Mouse (Mus musculus) mesoderm, embryonic 11.5 days (tissue): ENCODE data around the gene Cfap77.

ENCODE experiments used
- DNase-seq: peaks from one replicate; pipeline ENCODE4 v3.0.0-alpha.2; 2012; ENCODE audit warnings: low read depth, low spot score

The Cfap77 gene

GRCm38 (mm10) chr2:28943666-28944516 lies 111.0 kb downstream of the Cfap77 start:
- DNase-seq = peak; percentile 47

DNA sequence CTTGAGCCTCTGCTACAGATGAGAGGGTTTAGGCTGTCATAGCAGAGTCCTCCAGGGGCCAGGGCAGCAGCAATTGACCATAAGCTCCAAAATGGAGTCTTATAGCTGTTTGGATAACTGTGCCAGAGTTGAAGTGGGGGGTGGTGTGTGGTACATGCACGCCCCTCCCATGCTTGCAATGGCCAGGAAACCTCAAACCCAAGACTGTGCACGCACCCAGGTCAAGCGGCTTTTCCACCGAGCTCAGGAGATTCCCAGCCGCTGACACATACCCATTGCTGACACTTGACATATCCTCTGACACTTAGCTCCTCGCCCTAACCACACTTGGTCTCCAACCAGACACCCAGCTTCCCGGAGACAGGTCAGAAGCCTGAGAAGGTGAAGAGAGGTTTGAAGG lies 115.9 kb downstream of the Cfap77 start:
- no peak for DNase-seq

DNA sequence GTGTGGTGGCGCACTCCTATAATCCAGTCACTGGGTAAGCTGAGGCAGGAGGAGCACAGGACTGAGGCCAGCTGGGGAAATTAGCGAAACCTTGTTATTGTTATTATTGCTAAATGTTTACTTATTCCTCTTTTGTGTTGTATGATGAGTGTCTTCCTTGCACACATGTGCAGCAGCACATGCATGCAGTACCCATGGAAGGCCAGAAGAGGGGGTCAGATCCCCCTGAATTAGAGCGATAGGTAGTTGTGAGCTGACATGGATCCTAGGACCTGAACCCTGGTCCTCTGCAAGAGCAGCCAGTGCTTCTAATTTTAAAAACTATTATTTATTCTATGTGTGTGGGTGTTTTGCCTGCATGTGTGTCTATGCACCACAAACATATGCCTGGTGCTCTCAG lies 124.3 kb downstream of the Cfap77 start:
- no peak for DNase-seq

DNA sequence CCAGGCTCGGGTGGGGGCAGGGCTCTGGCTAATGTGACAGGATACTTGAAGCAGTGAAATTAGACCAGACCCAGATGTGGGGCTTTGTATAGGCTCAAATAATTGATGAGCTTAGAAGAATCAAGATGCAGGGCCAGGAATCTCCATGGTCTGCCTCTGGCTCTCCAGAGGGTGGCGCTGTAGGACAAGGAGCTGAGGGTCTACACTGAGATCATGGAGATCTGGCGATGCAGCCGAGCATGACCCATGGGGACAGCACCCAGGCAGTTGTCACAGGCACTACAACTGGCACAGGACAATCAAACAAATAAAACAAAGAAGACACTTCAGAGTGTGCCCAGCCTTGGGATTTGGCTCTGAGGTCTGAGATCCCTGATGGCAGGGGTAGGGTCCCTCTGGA lies 131.0 kb downstream of the Cfap77 start:
- DNase-seq = peak; percentile 84

- DNase-seq = no peak
Observed at GRCm38 (mm10) chr2:28919001-28919400, 135.9 kb downstream of the Cfap77 start.

GRCm38 (mm10) chr2:28917518-28918361 lies 137.1 kb downstream of the Cfap77 start:
- DNase-seq = peak; percentile 64

DNA sequence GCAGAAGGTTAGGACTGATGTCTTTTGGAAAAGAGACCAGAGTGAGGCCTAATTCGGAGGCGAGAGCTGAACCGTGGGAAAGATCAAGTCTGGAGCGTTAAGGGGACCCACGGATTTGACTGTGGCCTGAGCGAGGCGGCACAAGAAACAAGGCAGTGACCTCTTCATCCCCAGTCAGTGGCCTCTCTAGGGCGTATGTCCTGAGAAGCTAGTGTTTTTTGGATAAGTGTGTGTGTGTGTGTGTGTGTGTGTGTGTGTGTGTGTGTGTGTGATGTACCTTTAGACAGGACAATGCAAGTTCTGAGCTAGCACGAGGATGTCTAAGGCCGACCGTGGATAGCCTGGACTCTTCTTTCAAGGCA lies 137.7 kb downstream of the Cfap77 start:
- DNase-seq = no peak

- no peak for DNase-seq
Observed at GRCm38 (mm10) chr2:28916513-28916865, 138.4 kb downstream of the Cfap77 start, which contains the start of gene Barhl1. TSS of gene Barhl1 (minus strand) at chr2:28916668.

DNA sequence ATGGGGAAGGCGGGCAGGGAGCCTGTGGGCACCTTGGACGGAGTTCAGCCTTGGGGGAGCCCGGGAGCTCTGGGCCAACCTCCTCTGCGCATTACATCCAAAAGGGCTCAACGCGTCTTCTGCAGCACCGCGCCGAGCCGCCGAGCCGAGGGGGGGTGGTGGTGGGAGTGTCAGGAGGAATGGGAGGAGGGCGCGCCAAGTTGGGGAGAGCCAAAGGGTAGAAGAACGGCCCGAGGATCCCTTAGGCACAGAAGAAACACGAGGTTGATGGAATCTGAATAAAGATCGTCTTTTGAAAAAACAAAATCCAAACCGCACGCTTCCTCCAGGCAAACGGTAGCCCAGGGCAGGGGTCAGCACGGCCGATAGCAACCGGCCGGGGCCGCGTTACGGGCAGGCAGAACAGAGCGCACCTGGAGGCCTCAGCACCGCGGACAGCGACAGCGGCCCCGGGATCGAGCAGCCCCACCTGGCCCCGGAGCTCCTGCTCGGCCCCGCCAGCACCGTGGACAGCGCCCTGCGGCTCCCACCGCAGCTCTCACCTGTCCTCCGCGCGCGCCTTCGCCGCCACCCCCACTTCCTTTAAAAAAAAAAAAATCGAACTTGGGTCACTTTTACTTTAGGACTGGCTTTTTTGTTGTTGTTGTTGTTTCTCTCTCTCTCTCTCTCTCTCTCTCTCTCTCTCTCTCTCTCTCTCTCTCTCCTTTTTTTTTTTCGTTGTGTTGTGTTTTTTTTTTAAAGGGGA lies 138.9 kb downstream of the Cfap77 start:
- DNase-seq = peak; percentile 75

DNA sequence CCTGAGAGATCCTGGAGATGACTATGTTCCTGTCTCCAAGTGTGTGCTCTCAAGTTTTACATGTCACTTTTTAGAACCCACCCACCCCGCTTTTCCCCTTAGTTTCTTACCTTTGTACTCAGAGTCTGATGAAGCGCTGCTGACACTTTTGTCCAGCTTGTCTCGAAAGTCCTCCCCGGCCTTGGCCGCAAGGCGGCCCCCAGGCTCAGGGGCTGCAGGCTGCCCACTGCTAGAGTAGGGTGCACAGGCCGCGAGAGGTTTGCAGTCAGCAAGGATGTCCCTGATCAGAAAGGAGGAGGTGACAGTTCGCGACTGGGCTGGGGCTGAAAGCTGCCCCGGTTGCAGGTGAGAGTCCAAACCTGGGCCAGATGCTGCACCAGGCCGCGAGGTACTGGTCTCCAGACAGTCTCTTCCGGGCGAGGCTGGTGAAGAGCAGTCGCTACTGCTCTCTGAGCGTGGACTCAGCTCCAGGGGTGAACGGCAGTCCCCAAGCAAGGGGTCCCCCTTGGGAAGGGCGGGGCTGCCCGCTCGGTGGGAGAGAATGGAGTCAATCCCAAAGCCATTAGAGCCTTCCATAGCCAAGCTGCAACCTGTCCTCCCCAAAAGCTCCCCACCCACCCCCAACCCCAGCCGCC lies 139.6 kb downstream of the Cfap77 start:
- no peak for DNase-seq

DNA sequence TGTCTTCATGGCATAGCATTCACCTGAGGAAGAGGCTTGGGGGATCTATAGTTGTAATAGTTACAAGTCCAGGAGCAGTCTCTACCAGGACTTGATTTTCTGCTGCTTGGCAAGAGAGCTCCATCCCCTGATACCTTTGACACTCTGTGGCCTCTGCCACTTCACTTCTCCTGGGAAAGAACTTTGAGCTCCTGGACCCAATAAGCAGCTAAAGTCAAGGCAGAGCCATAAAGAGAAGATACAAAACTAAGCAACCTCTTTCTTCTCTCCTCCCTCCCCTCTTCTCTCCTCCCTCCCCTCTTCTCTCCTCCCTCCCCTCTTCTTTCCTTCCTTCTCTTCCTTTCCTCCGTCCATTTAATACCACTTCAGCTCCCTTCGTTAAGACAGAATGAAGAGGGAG lies 140.7 kb downstream of the Cfap77 start:
- no peak for DNase-seq

- no peak for DNase-seq
Observed at GRCm38 (mm10) chr2:28912961-28913360, 141.9 kb downstream of the Cfap77 start.

DNA sequence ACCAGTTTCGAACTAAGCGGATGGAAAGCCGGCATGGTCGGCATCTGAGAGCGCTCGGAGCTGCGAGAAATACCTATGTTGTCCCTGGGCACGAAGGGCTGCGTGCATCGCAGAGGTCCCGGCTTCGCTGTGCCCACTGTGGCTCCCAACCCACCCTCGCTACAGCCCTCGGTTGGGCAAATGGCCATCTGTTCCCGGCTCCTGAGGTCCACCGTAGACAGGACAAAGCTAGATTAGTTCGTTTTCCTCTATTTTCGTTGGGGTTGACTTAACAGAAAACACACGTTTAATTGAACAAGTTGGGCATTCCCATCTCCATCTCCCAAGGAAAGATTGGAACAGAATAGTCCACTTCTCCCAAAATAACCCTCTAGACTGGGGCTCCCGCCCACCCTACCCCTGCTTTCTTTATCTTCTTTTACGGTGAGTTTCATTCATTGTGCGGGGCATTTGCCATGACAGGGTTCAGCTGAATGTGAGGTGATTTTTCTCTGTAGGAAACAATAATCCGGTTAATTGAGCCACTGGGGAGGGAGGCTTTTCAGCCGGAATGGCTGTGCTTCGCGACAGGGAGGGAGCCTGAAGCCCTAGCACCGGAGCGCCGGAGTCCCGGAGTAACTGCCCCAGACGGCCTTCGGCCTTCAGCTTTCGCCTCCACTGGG lies 142.7 kb downstream of the Cfap77 start:
- no peak for DNase-seq

DNA sequence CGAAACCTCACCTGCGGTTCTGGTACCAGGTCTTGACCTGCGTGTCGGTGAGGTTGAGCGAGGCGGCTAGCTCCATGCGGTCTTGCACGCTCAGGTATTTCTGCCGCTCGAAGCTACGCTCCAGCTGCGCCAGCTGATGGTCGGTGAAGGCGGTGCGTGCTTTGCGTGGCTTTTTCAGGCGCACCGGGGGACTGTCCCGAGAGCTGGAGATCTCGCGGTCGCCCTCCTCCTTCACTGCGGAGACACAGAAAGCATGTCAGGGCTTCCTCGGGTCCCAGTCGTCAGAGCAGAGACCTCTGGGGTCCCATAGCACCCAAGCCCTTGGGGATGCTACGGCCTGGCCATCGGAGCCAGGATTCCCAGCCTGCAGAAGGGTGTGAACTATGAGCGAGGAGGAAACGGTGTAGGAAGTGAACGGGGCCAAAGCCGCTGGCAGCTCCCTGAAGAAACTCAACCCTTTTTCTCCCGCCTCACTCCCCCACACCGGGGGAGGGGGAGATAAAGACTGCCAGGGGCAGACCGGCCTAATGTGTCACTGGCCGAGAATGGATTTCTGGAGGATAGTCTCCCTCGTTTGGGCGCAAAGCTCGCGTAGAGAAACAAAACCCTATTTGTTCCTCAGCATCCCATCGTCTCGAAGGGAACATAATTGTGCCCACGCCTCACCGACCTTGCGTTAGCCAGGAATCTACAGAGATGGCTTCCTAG lies 143.4 kb downstream of the Cfap77 start:
- no peak for DNase-seq

GRCm38 (mm10) chr2:28910877-28911276 lies 144.0 kb downstream of the Cfap77 start:
- DNase-seq = no peak

DNA sequence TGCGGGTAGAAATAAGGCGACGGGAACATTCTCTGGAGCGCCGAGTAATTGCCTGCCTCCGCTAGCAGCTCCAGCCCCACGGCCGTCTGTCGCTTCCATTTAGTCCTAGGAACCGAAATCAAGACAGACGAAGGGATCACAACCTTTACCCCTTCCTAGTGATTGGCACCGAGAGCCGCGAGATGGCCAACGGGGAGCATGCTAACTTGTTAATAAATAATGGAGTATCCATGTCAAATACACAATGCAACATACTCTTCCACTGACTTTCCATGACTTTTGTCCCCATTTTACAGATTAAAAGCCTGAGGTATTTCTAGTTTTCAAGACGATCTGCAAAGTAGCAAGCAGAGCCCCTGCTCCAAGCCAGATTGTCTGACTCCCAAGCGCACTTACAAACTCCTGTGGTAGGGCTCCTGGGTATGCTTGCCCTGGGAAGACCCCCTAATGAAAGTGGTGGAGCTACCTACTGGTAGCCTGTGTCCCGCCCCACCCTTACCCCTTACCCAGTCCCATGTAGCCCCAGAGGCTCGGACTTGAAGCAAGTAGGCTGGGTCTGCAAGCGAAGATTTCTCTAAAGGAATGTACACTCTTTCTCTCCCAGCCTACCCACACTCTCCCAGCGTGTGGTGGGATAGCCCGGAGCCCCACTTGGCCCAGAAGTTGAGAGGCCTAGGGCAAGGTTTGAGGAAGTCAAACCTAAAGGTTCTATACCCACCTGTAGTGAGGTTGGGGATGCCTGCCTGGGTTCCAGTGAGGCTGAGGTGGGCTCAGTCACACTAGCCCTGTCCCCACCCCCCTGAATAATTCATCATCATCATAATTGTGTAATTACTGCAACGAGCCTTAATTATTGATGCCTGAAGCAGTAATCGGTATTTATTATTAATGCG lies 144.8 kb downstream of the Cfap77 start:
- DNase-seq = no peak

DNA sequence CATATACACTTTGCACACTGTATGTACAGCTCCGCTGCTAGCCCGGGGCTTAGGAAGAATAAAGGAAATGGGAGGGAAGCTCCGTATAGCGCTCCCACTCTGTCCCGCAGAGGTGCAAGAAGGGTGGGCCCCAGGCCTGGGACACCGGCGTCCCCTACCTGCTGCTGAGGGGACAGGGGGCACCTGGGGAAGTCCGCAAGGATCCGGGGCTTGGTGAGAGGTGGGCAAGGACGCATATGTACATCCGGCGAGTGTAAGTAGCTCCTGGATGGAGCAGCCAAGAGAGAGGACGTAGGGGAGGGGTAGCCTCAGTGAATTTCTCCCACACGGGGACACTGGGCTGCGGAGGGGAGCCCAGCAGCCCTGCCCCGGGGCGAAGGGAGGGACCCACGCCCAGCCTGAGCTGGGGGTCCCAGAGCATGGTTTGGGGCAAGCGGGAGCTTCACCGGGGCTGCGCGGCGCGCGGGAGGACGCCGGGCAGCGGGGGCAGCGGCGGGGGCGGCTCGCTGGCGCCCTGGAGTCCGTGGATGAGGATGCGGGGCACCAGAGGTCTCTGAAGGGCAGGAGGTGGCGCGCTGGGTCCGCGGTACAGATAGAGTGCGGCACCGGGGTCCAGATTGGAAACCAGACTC lies 145.6 kb downstream of the Cfap77 start:
- no peak for DNase-seq

GRCm38 (mm10) chr2:28908389-28909153 lies 146.3 kb downstream of the Cfap77 start:
- DNase-seq = no peak
